Mouse (Mus musculus): ENCODE data around the gene Rap1gap2. TPM values are rescaled to one million over a fixed set of nuclear protein-coding genes. Genes with fewer than 3 reads are reported as not detected.

The Rap1gap2 gene
- polyA plus RNA-seq, 1 experiment from 2014 or later, result 0.35 TPM

GRCm38 (mm10) chr11:74413449-74413972, 197.2 kb downstream of the Rap1gap2 start:
- H3K4me3 ChIP-seq (ENCODE audit: low read depth, low read length), result no peak overlapping the region
- ATAC-seq (ENCODE audit: insufficient number of reproducible peaks, low FRiP score, low TSS enrichment, low read depth), result no peak
- no peak for DNase-seq (ENCODE audit: low spot score)
- H3K36me3 ChIP-seq (ENCODE audit: control insufficient read depth, insufficient read depth, low read length), result no peaks in the 10 kb centered on the region
- H3K27me3 ChIP-seq (ENCODE audit: control insufficient read depth, insufficient read depth, low read length), result no peaks in the 10 kb centered on the region
- H3K4me2 ChIP-seq (ENCODE audit: low read depth, severe bottlenecking), result no peak overlapping the region
- H3K9ac ChIP-seq (ENCODE audit: low read length), result no peak overlapping the region
- H3K4me1 ChIP-seq (ENCODE audit: control insufficient read depth, insufficient read depth, low read length), result peaks cover 13% of the 10 kb centered on the region
- H3K9me3 ChIP-seq (ENCODE audit: control insufficient read depth, low read length), result no peaks in the 10 kb centered on the region
- 74% methylated on average over 3 of the region's 3 CpGs for WGBS
- H3K27ac ChIP-seq (replicated peaks; ENCODE audit: low read depth, low read length), result no peak overlapping the region

GRCm38 (mm10) chr11:74412462-74412861, 198.3 kb downstream of the Rap1gap2 start:
- Histone ChIP-seq H3K27me3 (ENCODE audit: control insufficient read depth, insufficient read depth, low read length) (no peaks in the 10 kb centered on the region), H3K4me2 (ENCODE audit: low read depth, severe bottlenecking) (no peak overlapping the region), H3K9me3 (ENCODE audit: control insufficient read depth, low read length) (no peaks in the 10 kb centered on the region), H3K36me3 (ENCODE audit: control insufficient read depth, insufficient read depth, low read length) (no peaks in the 10 kb centered on the region), H3K9ac (ENCODE audit: low read length) (no peak overlapping the region), H3K4me3 (ENCODE audit: low read depth, low read length) (no peak overlapping the region), H3K4me1 (ENCODE audit: control insufficient read depth, insufficient read depth, low read length) (peaks cover 13% of the 10 kb centered on the region), H3K27ac (replicated peaks; ENCODE audit: low read depth, low read length) (no peak overlapping the region)
- DNase-seq (ENCODE audit: low spot score) (no peak), ATAC-seq (ENCODE audit: insufficient number of reproducible peaks, low FRiP score, low TSS enrichment, low read depth) (no peak)
- 80% methylated on average over 3 of the region's 3 CpGs for WGBS

- ATAC-seq (ENCODE audit: insufficient number of reproducible peaks, low FRiP score, low TSS enrichment, low read depth) (no peak), DNase-seq (ENCODE audit: low spot score) (no peak)
- peaks cover 13% of the 10 kb centered on the region for H3K4me1 ChIP-seq (ENCODE audit: control insufficient read depth, insufficient read depth, low read length)
- no peak overlapping the region for H3K9ac ChIP-seq (ENCODE audit: low read length)
- H3K9me3 ChIP-seq (ENCODE audit: control insufficient read depth, low read length), result no peaks in the 10 kb centered on the region
- H3K36me3 ChIP-seq (ENCODE audit: control insufficient read depth, insufficient read depth, low read length), result no peaks in the 10 kb centered on the region
- no peak overlapping the region for H3K27ac ChIP-seq (replicated peaks; ENCODE audit: low read depth, low read length)
- no peaks in the 10 kb centered on the region for H3K27me3 ChIP-seq (ENCODE audit: control insufficient read depth, insufficient read depth, low read length)
- WGBS, result 61% methylated on average over 3 of the region's 3 CpGs
- H3K4me2 ChIP-seq (ENCODE audit: low read depth, severe bottlenecking), result no peak overlapping the region
- no peak overlapping the region for H3K4me3 ChIP-seq (ENCODE audit: low read depth, low read length)
These were observed 198.8 kb downstream of the Rap1gap2 start for GRCm38 (mm10) chr11:74411943-74412342.

- H3K4me3 ChIP-seq (ENCODE audit: low read depth, low read length), result no peak overlapping the region
- H3K27ac ChIP-seq (replicated peaks; ENCODE audit: low read depth, low read length), result no peak overlapping the region
- no peak overlapping the region for H3K4me2 ChIP-seq (ENCODE audit: low read depth, severe bottlenecking)
- peaks cover 13% of the 10 kb centered on the region for H3K4me1 ChIP-seq (ENCODE audit: control insufficient read depth, insufficient read depth, low read length)
- no peaks in the 10 kb centered on the region for H3K27me3 ChIP-seq (ENCODE audit: control insufficient read depth, insufficient read depth, low read length)
- WGBS, result 65% methylated on average over 4 of the region's 4 CpGs
- ATAC-seq (ENCODE audit: insufficient number of reproducible peaks, low FRiP score, low TSS enrichment, low read depth) (no peak), DNase-seq (ENCODE audit: low spot score) (no peak)
- H3K9ac ChIP-seq (ENCODE audit: low read length), result no peak overlapping the region
- H3K36me3 ChIP-seq (ENCODE audit: control insufficient read depth, insufficient read depth, low read length), result no peaks in the 10 kb centered on the region
- H3K9me3 ChIP-seq (ENCODE audit: control insufficient read depth, low read length), result no peaks in the 10 kb centered on the region
These were observed 200.9 kb downstream of the Rap1gap2 start for GRCm38 (mm10) chr11:74409757-74410174.

- H3K4me3 ChIP-seq (ENCODE audit: low read depth, low read length), result no peak overlapping the region
- H3K4me1 ChIP-seq (ENCODE audit: control insufficient read depth, insufficient read depth, low read length), result peaks cover 13% of the 10 kb centered on the region
- H3K36me3 ChIP-seq (ENCODE audit: control insufficient read depth, insufficient read depth, low read length), result no peaks in the 10 kb centered on the region
- no peak overlapping the region for H3K9ac ChIP-seq (ENCODE audit: low read length)
- no peak for ATAC-seq (ENCODE audit: insufficient number of reproducible peaks, low FRiP score, low TSS enrichment, low read depth)
- no peaks in the 10 kb centered on the region for H3K27me3 ChIP-seq (ENCODE audit: control insufficient read depth, insufficient read depth, low read length)
- 44% methylated on average over 5 of the region's 5 CpGs for WGBS
- H3K27ac ChIP-seq (replicated peaks; ENCODE audit: low read depth, low read length), result no peak overlapping the region
- H3K4me2 ChIP-seq (ENCODE audit: low read depth, severe bottlenecking), result no peak overlapping the region
- no peaks in the 10 kb centered on the region for H3K9me3 ChIP-seq (ENCODE audit: control insufficient read depth, low read length)
- no peak for DNase-seq (ENCODE audit: low spot score)
These were observed 201.3 kb downstream of the Rap1gap2 start for GRCm38 (mm10) chr11:74409447-74409754.

- Histone ChIP-seq H3K9ac (ENCODE audit: low read length) (no peak overlapping the region), H3K27ac (replicated peaks; ENCODE audit: low read depth, low read length) (no peak overlapping the region), H3K36me3 (ENCODE audit: control insufficient read depth, insufficient read depth, low read length) (no peaks in the 10 kb centered on the region), H3K4me2 (ENCODE audit: low read depth, severe bottlenecking) (no peak overlapping the region), H3K4me1 (ENCODE audit: control insufficient read depth, insufficient read depth, low read length) (peaks cover 13% of the 10 kb centered on the region), H3K4me3 (ENCODE audit: low read depth, low read length) (no peak overlapping the region), H3K9me3 (ENCODE audit: control insufficient read depth, low read length) (no peaks in the 10 kb centered on the region), H3K27me3 (ENCODE audit: control insufficient read depth, insufficient read depth, low read length) (no peaks in the 10 kb centered on the region)
- DNase-seq (ENCODE audit: low spot score) (peak; percentile 44), ATAC-seq (ENCODE audit: insufficient number of reproducible peaks, low FRiP score, low TSS enrichment, low read depth) (0 out of 2 replicates have a peak, but pooled peaks have one; percentile 38)
- WGBS, result 70% methylated on average over 4 of the region's 4 CpGs
These were observed 201.9 kb downstream of the Rap1gap2 start for GRCm38 (mm10) chr11:74408587-74409446.

- H3K9ac ChIP-seq (ENCODE audit: low read length), result no peak overlapping the region
- no peaks in the 10 kb centered on the region for H3K27me3 ChIP-seq (ENCODE audit: control insufficient read depth, insufficient read depth, low read length)
- no peak for DNase-seq (ENCODE audit: low spot score)
- no peaks in the 10 kb centered on the region for H3K36me3 ChIP-seq (ENCODE audit: control insufficient read depth, insufficient read depth, low read length)
- WGBS, result 76% methylated on average over 7 of the region's 7 CpGs
- ATAC-seq (ENCODE audit: insufficient number of reproducible peaks, low FRiP score, low TSS enrichment, low read depth), result no peak
- no peaks in the 10 kb centered on the region for H3K9me3 ChIP-seq (ENCODE audit: control insufficient read depth, low read length)
- H3K4me3 ChIP-seq (ENCODE audit: low read depth, low read length), result no peak overlapping the region
- H3K4me2 ChIP-seq (ENCODE audit: low read depth, severe bottlenecking), result no peak overlapping the region
- peaks cover 13% of the 10 kb centered on the region for H3K4me1 ChIP-seq (ENCODE audit: control insufficient read depth, insufficient read depth, low read length)
- H3K27ac ChIP-seq (replicated peaks; ENCODE audit: low read depth, low read length), result no peak overlapping the region
These were observed 205.5 kb downstream of the Rap1gap2 start for GRCm38 (mm10) chr11:74405201-74405600.

- no peaks in the 10 kb centered on the region for H3K36me3 ChIP-seq (ENCODE audit: control insufficient read depth, insufficient read depth, low read length)
- H3K9ac ChIP-seq (ENCODE audit: low read length), result no peak overlapping the region
- peaks cover 6% of the 10 kb centered on the region; the same call in 1 of the 2 replicates for H3K4me1 ChIP-seq (ENCODE audit: control insufficient read depth, insufficient read depth, low read length)
- 28% methylated on average over 2 of the region's 2 CpGs for WGBS
- DNase-seq (ENCODE audit: low spot score) (no peak), ATAC-seq (ENCODE audit: insufficient number of reproducible peaks, low FRiP score, low TSS enrichment, low read depth) (no peak)
- no peak overlapping the region for H3K4me3 ChIP-seq (ENCODE audit: low read depth, low read length)
- H3K27me3 ChIP-seq (ENCODE audit: control insufficient read depth, insufficient read depth, low read length), result no peaks in the 10 kb centered on the region
- no peak overlapping the region for H3K4me2 ChIP-seq (ENCODE audit: low read depth, severe bottlenecking)
- no peak overlapping the region for H3K27ac ChIP-seq (replicated peaks; ENCODE audit: low read depth, low read length)
- no peaks in the 10 kb centered on the region for H3K9me3 ChIP-seq (ENCODE audit: control insufficient read depth, low read length)
These were observed 206.5 kb downstream of the Rap1gap2 start for GRCm38 (mm10) chr11:74404216-74404615.
